Mouse (Mus musculus) left cerebral cortex, adult 8-10 months (tissue): Measurements from ENCODE around the gene Icosl. TPM values are rescaled to one million over a fixed set of nuclear protein-coding genes. Genes with fewer than 3 reads are reported as not detected.
A peak's percentile ranks its signal among the peaks of the same experiment; 100 is the strongest.
"Not testable (repeated sequence)": the region's sequence is repeated elsewhere in the genome, so short reads cannot be mapped to it uniquely, and the experiment has no call there.

ENCODE experiments used
- DNase-seq, 2 experiments: peaks; one replicate each; pipeline ENCODE4 v3.0.0; 2022; ENCODE audit warnings: low spot score in 2 of 2
- total RNA-seq, 4 experiments: library from RNA; stranded (reverse); gene quantifications; 2 replicates each; pipeline ENCODE4 v1.2.4; 2022

The Icosl gene
- total RNA-seq, 4 experiments from 2014 or later, result 2.5 to 4.1 (median 3.7) TPM

DNA sequence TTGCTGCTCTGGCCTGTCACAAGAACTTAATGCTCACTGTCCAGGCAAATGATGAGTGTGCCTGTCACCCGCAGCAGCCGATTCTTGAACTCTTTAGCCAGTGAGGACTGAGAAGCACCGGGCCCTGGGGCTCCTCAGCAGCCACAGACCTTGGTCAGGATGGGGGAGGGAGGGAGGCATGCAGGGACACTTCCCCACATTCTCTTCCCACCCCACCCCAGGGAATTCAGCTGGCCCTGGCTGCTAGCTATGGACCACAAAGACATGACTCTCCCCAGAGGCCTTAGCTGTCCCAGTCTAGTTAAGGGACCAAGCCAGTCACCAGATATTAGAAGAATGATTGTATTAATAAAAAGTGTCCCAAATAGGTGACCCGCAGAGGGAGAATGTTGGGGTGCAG is 5.0 kb downstream of the Icosl start:
- DNase-seq, result no peak

DNA sequence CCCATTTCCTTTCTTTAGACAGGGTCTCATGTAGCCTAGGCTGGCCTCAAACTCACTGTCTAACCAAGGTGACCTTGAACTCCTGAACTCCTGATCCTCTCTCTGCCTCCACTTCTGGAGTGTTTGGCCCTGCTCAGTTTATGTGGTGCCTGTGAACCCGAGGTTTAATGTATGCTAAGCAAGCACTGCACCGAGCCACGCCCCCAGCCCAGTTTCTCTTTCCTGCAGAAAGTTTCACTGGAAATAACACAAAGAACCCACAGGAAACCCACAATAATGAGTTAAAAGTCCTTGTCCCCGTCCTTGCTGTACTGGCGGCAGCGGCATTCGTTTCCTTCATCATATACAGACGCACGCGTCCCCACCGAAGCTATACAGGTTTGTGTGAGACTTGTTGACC is 5.9 kb downstream of the Icosl start:
- DNase-seq, result no peak

DNA sequence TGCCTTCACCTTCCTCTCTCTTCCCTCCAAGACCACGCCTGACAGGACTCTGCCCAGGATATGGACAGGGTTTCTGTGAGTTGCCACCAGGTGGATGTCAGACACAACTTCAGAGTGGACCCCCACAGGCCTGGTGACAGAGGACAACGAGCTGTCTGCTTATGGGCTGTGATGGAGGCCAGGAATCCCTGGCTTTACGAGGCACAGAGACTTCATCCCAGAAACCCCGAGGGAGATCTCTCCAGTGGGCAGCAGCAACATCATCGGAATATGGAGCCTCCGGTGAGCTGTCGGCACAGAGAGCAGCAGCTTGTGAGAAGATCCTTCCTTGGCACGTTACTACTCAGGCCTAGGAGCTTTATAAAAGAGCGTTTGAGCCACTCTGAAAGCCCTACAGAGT is 8.8 kb downstream of the Icosl start:
- DNase-seq, result no peak

DNA sequence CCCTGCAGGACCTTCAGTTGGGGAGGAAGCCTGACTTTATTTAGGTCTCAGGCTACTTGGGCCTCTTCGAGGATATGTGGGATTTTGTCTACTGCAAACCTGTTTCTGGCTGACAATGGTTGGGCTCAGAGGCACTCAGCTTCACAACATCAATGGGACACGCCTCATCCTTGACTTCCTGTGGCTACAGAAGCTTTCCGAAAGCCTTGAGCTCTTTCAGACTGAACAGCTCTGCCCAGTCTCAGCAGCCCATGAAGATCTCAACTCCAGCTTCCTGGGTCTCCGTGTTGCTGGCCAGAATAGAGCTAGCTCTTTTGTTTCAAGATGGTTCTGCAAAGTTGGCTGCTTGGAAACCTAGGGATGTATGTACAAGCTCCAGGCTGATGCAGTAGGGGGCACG is 9.2 kb downstream of the Icosl start:
- no peak for DNase-seq

GRCm38 (mm10) chr10:78079955-78080591 is 11.0 kb downstream of the Icosl start:
- no peak for DNase-seq

GRCm38 (mm10) chr10:78084073-78084472 is 15.0 kb downstream of the Icosl start:
- no peak for DNase-seq

DNA sequence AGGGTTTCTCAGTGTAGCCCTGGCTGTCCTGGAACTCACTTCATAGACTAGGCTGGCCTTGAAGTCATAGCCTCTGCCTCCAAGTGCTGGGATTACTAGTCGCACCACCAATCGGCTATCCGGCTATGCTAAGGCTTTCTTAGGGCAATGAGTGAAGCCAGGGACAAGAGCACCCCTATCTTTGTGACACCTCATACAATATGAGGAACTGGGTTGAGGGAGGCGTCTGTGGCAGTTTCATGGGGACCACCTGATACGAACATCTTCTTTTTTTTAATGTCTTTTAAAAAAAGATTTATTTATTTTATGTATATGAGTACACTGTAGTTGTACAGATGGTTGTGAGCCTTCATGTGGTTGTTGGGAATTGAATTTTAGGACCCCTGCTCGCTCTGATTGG is 16.6 kb downstream of the Icosl start:
- no peak for DNase-seq

DNA sequence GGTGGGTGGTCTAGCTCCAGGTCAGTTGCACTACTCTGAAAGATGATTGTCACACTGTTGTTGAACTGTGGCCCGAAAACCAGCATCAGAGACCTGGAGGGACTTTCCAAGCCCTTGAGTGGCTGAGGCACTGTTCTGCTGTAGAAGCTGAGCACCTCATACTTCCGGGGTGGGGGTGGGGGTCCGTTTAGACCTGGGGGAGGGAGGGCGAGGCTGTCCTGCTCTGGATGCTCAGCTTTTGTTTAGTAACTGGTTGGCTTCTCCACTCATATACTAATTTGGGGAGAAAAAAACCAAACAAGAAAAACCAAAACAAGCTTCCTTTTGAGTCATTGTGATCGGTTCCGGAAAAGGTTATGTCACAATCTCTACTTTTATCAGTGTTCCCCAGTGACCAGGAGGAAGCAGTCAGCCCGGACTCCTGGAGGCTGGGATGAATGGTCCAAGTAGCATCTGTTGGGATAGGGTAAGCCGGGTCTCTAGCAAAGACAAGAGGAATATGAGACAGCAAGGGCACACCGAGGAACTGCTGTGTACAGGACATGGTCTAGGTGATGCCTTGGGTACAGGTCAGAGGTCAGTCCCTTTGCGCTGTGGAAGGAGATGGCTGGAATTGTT is 17.5 kb downstream of the Icosl start:
- no peak for DNase-seq

GRCm38 (mm10) chr10:78087101-78087511 is 18.0 kb downstream of the Icosl start:
- no peak for DNase-seq

- no peak for DNase-seq
Observed at GRCm38 (mm10) chr10:78090246-78090645, 21.1 kb downstream of the Icosl start.

DNA sequence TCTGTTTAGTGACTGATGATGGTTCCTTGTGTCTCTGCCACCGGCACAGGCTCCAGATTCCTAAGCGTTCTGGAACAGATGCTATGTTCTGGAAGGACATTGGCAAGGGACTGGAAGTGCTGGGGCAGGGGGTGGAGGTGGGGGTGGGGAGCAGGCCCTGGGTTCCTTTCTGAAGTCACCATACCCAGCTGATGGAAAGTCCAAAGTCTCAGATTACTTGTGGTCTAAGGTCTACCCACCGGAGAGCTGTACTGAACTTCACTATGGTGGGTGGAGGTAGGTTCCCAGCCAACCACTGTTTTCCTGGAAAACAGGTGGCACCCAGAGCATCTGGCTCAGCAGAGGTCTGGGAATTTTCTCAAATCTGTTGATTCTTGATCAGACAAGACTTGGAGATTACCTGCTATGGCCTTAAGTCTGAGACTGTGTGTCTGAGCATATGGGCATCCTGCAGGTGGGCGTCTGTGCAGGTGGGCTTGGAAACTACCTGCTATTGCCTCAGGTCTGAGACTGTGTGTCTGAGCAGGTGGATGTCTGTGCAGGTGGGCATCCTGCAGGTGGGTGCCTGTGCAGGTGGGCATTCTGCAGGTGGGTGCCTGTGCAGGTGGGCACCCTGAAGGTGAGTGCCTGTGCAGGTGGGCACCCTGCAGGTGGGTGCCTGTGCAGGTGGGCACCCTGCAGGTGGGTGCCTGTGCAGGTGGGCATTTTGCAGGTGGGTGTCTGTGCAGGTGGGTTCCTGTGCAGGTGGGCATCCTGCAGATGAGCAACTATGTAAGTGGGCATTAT is 21.8 kb downstream of the Icosl start:
- no peak for DNase-seq

- DNase-seq, result no peak
Observed at GRCm38 (mm10) chr10:78091865-78092724, 23.0 kb downstream of the Icosl start.

GRCm38 (mm10) chr10:78092725-78093029 is 23.6 kb downstream of the Icosl start:
- DNase-seq, result no peak

GRCm38 (mm10) chr10:78095221-78095620 is 26.1 kb downstream of the Icosl start:
- DNase-seq, result no peak

GRCm38 (mm10) chr10:78095954-78096931 is 27.1 kb downstream of the Icosl start:
- DNase-seq, result no peak

DNA sequence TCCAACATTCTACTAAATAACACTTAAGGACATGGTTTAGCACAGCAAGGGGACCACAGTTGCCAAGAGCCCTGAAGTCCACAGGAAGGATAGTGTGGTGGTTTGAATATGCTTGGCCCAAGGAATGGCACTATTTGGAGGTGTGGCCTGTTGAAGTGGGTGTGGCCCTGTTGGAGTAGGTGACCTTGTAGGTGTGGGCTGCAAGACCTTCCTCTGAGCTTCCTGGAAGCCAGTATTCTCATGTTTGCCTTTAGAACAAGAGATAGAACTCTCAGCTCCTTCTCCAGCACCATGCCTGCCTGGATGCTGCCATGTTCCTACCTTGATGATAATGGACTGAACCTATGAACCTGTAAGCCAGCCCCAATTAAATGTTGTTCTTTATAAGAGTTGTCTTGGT is 30.8 kb downstream of the Icosl start:
- DNase-seq, result not testable (repeated sequence)

DNA sequence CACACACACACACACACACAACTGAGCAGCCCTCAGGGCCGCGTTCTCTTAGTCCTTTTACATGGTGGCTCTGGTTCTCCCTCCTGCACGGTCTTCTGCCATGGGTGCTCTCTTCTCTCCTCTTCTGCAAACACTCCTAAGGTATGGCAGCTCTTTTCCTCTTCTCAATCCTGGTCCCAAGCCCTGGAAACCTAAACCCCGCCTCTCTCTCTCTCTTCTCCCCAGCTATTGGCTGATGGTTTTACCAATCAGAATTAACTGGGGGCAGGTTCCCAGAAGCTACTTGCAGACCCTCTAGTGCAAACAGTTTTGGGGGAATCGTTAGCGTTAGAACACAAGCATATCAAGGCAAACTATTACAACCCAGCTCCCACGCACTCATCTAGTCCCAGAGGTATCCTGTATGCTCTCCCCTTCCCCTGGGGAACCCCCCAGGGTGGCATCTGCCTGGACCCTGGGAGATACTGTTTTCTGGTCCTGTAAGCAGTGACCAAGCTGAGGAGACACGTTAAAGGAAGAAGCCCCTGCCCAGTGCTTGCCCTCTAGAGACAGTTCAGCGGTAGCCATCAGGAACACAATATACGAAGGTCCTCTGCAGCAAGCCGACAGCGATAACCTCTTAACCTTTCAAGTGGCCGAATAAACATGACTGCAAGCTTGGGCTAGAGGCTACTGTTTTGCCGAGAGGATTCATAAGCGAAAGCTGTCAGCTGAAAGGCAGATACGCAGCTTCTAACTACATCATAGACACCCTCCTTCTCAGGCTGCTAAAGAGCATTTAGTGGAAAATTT is 32.1 kb downstream of the Icosl start:
- no peak for DNase-seq

DNA sequence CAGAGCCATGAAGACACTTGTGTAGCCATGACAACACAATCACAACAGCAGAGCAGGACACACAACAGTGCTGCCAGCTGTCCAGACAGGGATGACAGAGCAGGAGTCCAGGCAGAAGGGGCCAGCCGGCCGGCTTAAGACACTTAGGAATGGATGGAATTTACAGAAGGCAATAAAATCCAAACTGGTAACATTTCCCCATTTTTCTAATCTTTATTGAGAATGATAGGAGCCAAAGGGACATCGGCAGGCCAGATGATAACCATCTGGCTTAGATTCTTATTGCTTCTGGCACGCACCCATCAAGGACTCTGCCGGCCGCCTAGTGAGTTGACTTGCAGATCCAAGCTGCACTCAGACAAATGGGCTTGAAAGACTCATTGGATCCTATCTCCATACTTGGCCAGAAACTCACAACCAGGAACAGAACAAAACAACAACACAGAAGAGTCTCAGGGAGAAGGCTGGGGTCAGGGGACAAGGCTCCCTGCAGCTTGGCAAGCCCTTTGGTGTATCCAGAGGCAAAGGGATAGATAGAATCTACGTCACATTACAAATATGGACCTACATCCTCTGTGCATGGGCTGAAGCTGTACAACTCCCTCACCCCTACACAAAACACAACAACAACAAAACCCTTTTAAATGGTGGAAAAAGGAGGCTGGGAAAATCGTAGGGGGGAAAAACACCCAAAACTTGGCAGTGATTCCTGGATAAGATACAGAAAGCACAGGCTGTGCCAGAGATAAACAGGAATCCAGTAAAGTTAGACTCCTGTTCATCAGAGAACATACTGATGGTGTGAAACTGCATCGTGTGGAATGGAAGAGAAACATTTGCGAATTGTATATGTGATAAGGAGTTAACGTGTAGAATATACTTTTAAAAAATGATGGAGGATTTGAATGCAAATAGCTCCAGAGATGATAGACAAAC is 35.7 kb downstream of the Icosl start:
- no peak for DNase-seq

DNA sequence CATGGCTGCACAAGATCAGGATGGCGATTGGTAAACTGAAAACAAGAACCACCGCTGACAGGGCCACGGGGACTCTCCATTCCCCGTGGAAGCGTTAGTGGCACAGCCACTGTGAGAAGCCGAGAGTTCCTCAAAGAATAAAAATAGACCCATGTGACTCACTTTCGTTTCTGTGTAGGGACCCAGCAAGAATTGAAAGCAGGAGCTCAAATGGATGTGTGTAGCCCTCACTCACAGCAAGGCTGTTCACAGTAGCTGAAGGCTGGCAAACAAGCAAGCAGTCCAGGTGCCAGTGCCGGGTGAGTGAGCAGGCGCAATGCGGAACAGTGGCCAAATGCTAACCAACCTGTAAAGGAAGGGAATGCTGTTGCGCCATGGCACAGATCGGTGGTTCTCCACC is 36.4 kb downstream of the Icosl start:
- peak; percentile 8 to 13 for DNase-seq
